Mouse (Mus musculus) midbrain, embryonic 15.5 days (tissue): Measurements from ENCODE around the gene Pde4dip. TPM values are rescaled to one million over a fixed set of nuclear protein-coding genes. Genes with fewer than 3 reads are reported as not detected.

Source experiments
- ATAC-seq: fragments of 200-750 bp; cut with Nextera tagmentation; replicated peaks from 2 replicates; pipeline ENCODE4 v1.8.0; 2017; ENCODE audit warnings: moderate TSS enrichment
- H3K27ac ChIP-seq: fragments of 300-500 bp; sonication (generic); 2 replicates; pipeline ENCODE4 v1.5.1; 2015; ENCODE audit warnings: mild to moderate bottlenecking, inconsistent platforms
- H3K27me3 ChIP-seq: fragments of 300-500 bp; sonication (generic); replicated peaks from 2 replicates; pipeline ENCODE4 v1.6.1; 2015; ENCODE audit warnings: inconsistent platforms
- H3K36me3 ChIP-seq: fragments of 300-500 bp; sonication (generic); replicated peaks from 2 replicates; pipeline ENCODE4 v1.6.1; 2015; ENCODE audit warnings: inconsistent platforms
- H3K4me1 ChIP-seq: fragments of 300-500 bp; sonication (generic); 2 replicates; pipeline ENCODE4 v1.6.1; 2015; ENCODE audit warnings: inconsistent platforms
- H3K4me2 ChIP-seq: fragments of 300-500 bp; sonication (generic); 2 replicates; pipeline ENCODE4 v1.6.1; 2015; ENCODE audit warnings: inconsistent platforms, mild to moderate bottlenecking, moderate library complexity
- H3K4me3 ChIP-seq: fragments of 300-500 bp; sonication (generic); 2 replicates; pipeline ENCODE4 v1.5.1; 2015; ENCODE audit warnings: mild to moderate bottlenecking, inconsistent platforms
- H3K9ac ChIP-seq: fragments of 300-500 bp; sonication (generic); 2 replicates; pipeline ENCODE4 v1.6.1; 2015; ENCODE audit warnings: mild to moderate bottlenecking, inconsistent platforms
- H3K9me3 ChIP-seq: fragments of 300-500 bp; sonication (generic); 2 replicates; pipeline ENCODE4 v1.6.1; 2016; ENCODE audit warnings: inconsistent platforms
- WGBS: fragments of 180-500 bp; shearing (Covaris S2); methylation state at CpG from one replicate; pipeline ENCODE4 v1.1.7; 2015; ENCODE audit warnings: mixed read lengths; 5-methylcytosine and 5-hydroxymethylcytosine counted together
- polyA plus RNA-seq: library from polyadenylated mRNA; unstranded; fragments of >200 nt; fragmentation: Nextera tagmentation; extraction: Ambion mirVana; gene quantifications from 2 replicates; pipeline ENCODE4 v1.2.1, GENCODE M21; 2015

Gene Pde4dip
- polyA plus RNA-seq, 1 experiment from 2014 or later = 75.7 TPM

- Histone ChIP-seq H3K36me3 (peaks cover 8% of the 10 kb centered on the region; the same call in 1 of the 2 replicates), H3K4me1 (peaks cover 9% of the 10 kb centered on the region; the same call in 1 of the 2 replicates), H3K4me2 (no peak overlapping the region), H3K4me3 (no peak overlapping the region), H3K27ac (no peak overlapping the region), H3K27me3 (peaks cover 22% of the 10 kb centered on the region), H3K9me3 (no peaks in the 10 kb centered on the region), H3K9ac (no peak overlapping the region)
- ATAC-seq = no peak
- 76% methylated on average over 4 of the region's 4 CpGs for WGBS
These were observed 202.0 kb downstream of the Pde4dip start for GRCm38 (mm10) chr3:97686372-97687117.

GRCm38 (mm10) chr3:97683560-97684195 lies 204.8 kb downstream of the Pde4dip start:
- Histone ChIP-seq H3K9me3 (no peaks in the 10 kb centered on the region), H3K9ac (no peak overlapping the region), H3K4me2 (peak overlapping the region; percentile 9), H3K27me3 (peaks cover 22% of the 10 kb centered on the region), H3K36me3 (no peaks in the 10 kb centered on the region), H3K4me3 (no peak overlapping the region), H3K4me1 (peaks cover 18% of the 10 kb centered on the region; the same call in 1 of the 2 replicates), H3K27ac (no peak overlapping the region)
- no peak for ATAC-seq
- 8% methylated on average over 16 of the region's 16 CpGs for WGBS

GRCm38 (mm10) chr3:97682576-97682975 lies 205.9 kb downstream of the Pde4dip start:
- H3K9me3 ChIP-seq = no peaks in the 10 kb centered on the region
- H3K36me3 ChIP-seq = no peaks in the 10 kb centered on the region
- no peak for ATAC-seq
- no peak overlapping the region for H3K27ac ChIP-seq
- peaks cover 22% of the 10 kb centered on the region for H3K27me3 ChIP-seq
- H3K9ac ChIP-seq = no peak overlapping the region
- 28% methylated on average over 5 of the region's 5 CpGs for WGBS
- peak overlapping the region; percentile 63; the same call in 1 of the 2 replicates for H3K4me2 ChIP-seq
- peaks cover 18% of the 10 kb centered on the region; the same call in 1 of the 2 replicates for H3K4me1 ChIP-seq
- H3K4me3 ChIP-seq = 0 out of 2 replicates have a peak overlapping the region, but pooled peaks have one; percentile 38

- H3K9ac ChIP-seq = no peak overlapping the region
- H3K4me2 ChIP-seq = peak overlapping the region; percentile 63
- H3K27ac ChIP-seq = no peak overlapping the region
- H3K27me3 ChIP-seq = peaks cover 22% of the 10 kb centered on the region
- no peak for ATAC-seq
- no peaks in the 10 kb centered on the region for H3K9me3 ChIP-seq
- H3K36me3 ChIP-seq = no peaks in the 10 kb centered on the region
- peaks cover 18% of the 10 kb centered on the region; the same call in 1 of the 2 replicates for H3K4me1 ChIP-seq
- H3K4me3 ChIP-seq = peak overlapping the region; percentile 38
- 1% methylated on average over 11 of the region's 11 CpGs for WGBS
These were observed 206.4 kb downstream of the Pde4dip start for GRCm38 (mm10) chr3:97682159-97682502.

GRCm38 (mm10) chr3:97681321-97682158 lies 207.0 kb downstream of the Pde4dip start:
- no peak overlapping the region for H3K27ac ChIP-seq

GRCm38 (mm10) chr3:97680631-97681320 lies 207.7 kb downstream of the Pde4dip start:
- Histone ChIP-seq H3K9me3 (no peaks in the 10 kb centered on the region), H3K27ac (no peak overlapping the region), H3K4me1 (peaks cover 18% of the 10 kb centered on the region; the same call in 1 of the 2 replicates), H3K36me3 (no peaks in the 10 kb centered on the region), H3K9ac (0 out of 2 replicates have a peak overlapping the region, but pooled peaks have one; percentile 39), H3K4me3 (peak overlapping the region; percentile 38), H3K27me3 (peaks cover 22% of the 10 kb centered on the region), H3K4me2 (peak overlapping the region; percentile 63)
- WGBS = 1% methylated on average over 28 of the region's 28 CpGs
- ATAC-seq = peak; percentile 65

More at GRCm38 (mm10) chr3:97681321-97682158, 207.0 kb downstream of the Pde4dip start:
- peaks cover 22% of the 10 kb centered on the region for H3K27me3 ChIP-seq
- H3K4me3 ChIP-seq = peak overlapping the region; percentile 38
- peak overlapping the region; percentile 39 for H3K9ac ChIP-seq
- ATAC-seq = peak; percentile 71
- H3K36me3 ChIP-seq = no peaks in the 10 kb centered on the region
- WGBS = 1% methylated on average over 33 of the region's 33 CpGs
- peak overlapping the region; percentile 63 for H3K4me2 ChIP-seq
- no peaks in the 10 kb centered on the region for H3K9me3 ChIP-seq
- peaks cover 18% of the 10 kb centered on the region; the same call in 1 of the 2 replicates for H3K4me1 ChIP-seq

GRCm38 (mm10) chr3:97678416-97678815 lies 210.1 kb downstream of the Pde4dip start:
- no peak overlapping the region for H3K9ac ChIP-seq
- peaks cover 11% of the 10 kb centered on the region for H3K27me3 ChIP-seq
- WGBS = 96% methylated on average over 3 of the region's 3 CpGs
- H3K4me1 ChIP-seq = peaks cover 18% of the 10 kb centered on the region; the same call in 1 of the 2 replicates
- ATAC-seq = no peak
- no peaks in the 10 kb centered on the region for H3K36me3 ChIP-seq
- H3K27ac ChIP-seq = no peak overlapping the region
- no peaks in the 10 kb centered on the region for H3K9me3 ChIP-seq
- H3K4me2 ChIP-seq = no peak overlapping the region
- no peak overlapping the region for H3K4me3 ChIP-seq

- WGBS = 94% methylated on average over 3 of the region's 3 CpGs
- no peak overlapping the region for H3K9ac ChIP-seq
- no peaks in the 10 kb centered on the region for H3K27me3 ChIP-seq
- H3K36me3 ChIP-seq = peaks cover 4% of the 10 kb centered on the region; the same call in 1 of the 2 replicates
- H3K4me2 ChIP-seq = no peak overlapping the region
- H3K4me1 ChIP-seq = peaks cover 4% of the 10 kb centered on the region; the same call in 1 of the 2 replicates
- H3K4me3 ChIP-seq = no peak overlapping the region
- H3K27ac ChIP-seq = no peak overlapping the region
- no peaks in the 10 kb centered on the region for H3K9me3 ChIP-seq
- ATAC-seq = no peak
These were observed 212.4 kb downstream of the Pde4dip start for GRCm38 (mm10) chr3:97676126-97676525.

- H3K9me3 ChIP-seq = no peaks in the 10 kb centered on the region
- H3K4me1 ChIP-seq = no peaks in the 10 kb centered on the region
- no peak within 1 kb of the TSS for H3K9ac ChIP-seq
- no peak within 1 kb of the TSS for H3K4me2 ChIP-seq
- 93% methylated on average over 7 of the region's 7 CpGs for WGBS
- no peak for ATAC-seq
- no peak within 1 kb of the TSS for H3K27ac ChIP-seq
- H3K36me3 ChIP-seq = peaks cover 4% of the 10 kb centered on the region; the same call in 1 of the 2 replicates
- H3K27me3 ChIP-seq = no peaks in the 10 kb centered on the region
- no peak within 1 kb of the TSS for H3K4me3 ChIP-seq
These were observed 213.8 kb downstream of the Pde4dip start, which contains the start of gene Gm17651 for GRCm38 (mm10) chr3:97674644-97675110. Gene Gm17651 (minus strand): TSS chr3:97674694.

- no peak for ATAC-seq
- Histone ChIP-seq H3K27ac (no peak overlapping the region), H3K9me3 (no peaks in the 10 kb centered on the region), H3K9ac (no peak overlapping the region), H3K4me3 (no peak overlapping the region), H3K4me2 (no peak overlapping the region), H3K36me3 (peaks cover 33% of the 10 kb centered on the region), H3K27me3 (no peaks in the 10 kb centered on the region), H3K4me1 (no peaks in the 10 kb centered on the region)
- WGBS = 80% methylated on average over 14 of the region's 14 CpGs
These were observed 221.3 kb downstream of the Pde4dip start for GRCm38 (mm10) chr3:97667093-97667675.

- 68% methylated on average over 8 of the region's 8 CpGs for WGBS
- H3K9me3 ChIP-seq = no peaks in the 10 kb centered on the region
These were observed 222.4 kb downstream of the Pde4dip start for GRCm38 (mm10) chr3:97666154-97666553.

More at GRCm38 (mm10) chr3:97666154-97666553, 222.4 kb downstream of the Pde4dip start:
- no peak overlapping the region for H3K27ac ChIP-seq
- H3K9ac ChIP-seq = no peak overlapping the region
- H3K36me3 ChIP-seq = peaks cover 29% of the 10 kb centered on the region
- no peak overlapping the region for H3K4me2 ChIP-seq
- H3K4me1 ChIP-seq = no peaks in the 10 kb centered on the region
- H3K27me3 ChIP-seq = no peaks in the 10 kb centered on the region
- H3K4me3 ChIP-seq = no peak overlapping the region
- no peak for ATAC-seq
